Mouse (Mus musculus): ENCODE measurements around the gene Cmbl.

The Cmbl gene

DNA sequence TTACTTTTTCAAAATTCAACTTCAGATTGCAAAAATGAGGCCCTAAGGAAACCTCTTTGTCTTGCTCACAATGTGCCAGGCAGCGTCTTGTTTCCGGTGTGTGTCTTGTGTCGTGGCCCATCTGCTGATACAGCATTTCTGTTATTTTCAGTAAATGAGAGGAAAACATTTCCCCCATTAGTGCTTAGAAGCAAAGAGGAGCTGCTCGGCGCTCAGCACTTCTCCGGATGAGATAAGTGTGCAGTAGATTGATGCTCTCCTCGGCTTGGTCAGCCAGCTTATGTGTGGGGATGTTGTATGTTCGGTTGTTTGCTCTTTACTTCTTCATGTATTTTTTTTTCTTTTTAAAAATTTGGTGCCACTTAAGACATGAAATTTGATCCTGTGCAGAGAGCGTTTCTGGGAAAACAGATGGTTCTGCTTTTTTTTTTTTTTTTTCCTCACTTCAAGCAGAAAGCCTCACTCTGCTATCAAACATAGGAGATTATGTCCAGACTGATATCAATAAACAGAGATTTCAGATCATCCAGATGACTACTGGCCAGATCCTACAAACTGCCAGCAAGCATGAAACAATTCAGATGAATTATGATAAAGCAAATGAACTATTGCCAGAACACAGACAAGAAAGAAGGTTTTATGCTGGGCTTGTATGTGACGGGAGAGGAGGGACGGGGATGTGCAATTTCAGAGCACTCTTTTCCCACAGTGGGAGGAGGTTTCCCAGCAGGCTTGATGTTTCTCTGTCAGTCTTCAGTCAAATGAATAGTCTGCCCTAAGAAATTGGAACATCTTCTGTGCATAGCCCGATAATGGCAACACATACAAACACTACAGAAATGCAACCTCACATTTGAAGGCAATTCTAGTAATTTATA lies 62.3 kb downstream of the Cmbl start:
- DNase-seq: no peak

DNA sequence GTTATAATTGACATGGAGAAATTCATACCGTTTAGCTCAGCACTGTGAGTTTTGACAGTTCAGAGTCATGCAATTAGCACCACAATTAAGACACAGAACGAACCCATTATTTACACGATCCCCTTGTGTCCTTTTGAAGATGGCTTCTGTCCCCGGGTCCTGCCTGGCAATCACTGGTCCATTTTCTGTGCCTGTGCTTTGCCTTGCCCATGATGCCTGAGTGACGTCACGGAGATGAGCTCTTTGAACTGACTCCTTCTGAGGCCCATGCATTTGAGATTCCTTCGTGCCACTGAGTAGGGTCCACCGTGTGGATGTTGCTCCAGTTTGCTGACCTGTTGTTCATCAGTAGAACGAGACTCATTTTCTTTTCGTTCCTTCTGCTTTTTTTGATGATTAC lies 63.0 kb downstream of the Cmbl start:
- no peak for DNase-seq

DNA sequence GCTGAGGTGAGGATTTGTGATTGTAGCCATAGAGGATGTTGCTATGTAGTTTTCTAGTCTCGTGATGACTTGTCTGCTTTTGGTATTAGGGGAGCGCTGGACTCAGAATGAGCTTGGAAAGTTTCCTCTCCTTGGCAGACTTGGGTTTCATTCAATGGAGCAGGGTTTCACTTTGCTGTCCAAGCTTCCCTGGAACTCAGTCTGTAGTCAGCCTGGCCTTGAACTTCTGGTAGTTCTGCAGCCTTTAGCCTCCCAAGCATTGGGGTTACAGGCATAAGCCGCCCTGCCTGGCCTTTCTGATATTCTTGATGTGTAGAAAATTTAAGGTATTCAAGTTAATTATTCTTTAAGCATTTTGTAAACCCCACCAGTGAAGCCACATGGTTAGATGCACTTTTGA lies 64.4 kb downstream of the Cmbl start:
- no peak for DNase-seq

DNA sequence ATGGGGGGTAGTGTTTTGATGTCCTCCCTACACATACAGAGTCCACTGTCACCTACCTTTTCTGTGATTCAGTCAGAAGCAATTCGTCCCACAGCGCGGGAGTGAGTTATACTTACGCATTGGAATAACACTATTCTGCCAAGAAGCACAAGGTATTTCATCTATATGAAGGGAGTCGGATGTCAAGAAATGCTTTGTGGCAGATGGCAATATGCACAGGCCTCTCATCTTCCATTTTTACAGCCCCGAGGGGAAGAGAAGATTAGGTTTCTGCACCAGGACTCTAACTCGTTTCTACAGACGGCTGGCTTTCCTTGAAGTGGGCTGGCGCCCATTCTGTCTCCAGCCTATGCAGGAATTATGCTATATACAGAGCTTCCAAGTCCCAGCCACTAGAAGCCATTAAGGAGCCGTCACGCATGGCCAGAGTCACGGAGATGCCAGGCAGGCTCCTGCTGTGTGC lies 66.2 kb downstream of the Cmbl start:
- no peak for DNase-seq

DNA sequence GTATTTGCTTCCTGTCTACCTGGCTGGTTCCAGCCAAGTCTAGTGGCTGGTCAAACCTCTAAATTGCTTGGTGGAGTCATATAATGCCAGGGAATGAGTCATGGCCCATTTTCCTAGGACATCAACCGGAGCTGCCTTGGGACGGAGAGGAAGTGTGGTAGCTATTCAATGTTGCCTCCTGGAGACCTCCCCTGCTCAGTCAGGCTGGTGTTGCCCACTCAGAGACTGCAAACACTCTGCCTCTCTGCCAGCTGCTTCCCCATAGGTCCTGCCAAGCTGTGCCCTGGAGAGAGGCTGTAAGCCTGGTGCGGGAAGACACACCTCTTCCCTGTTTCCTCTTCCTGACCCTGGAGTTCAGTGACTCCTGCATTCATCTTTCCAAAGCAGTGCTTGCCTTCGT lies 67.3 kb downstream of the Cmbl start:
- DNase-seq: no peak

DNA sequence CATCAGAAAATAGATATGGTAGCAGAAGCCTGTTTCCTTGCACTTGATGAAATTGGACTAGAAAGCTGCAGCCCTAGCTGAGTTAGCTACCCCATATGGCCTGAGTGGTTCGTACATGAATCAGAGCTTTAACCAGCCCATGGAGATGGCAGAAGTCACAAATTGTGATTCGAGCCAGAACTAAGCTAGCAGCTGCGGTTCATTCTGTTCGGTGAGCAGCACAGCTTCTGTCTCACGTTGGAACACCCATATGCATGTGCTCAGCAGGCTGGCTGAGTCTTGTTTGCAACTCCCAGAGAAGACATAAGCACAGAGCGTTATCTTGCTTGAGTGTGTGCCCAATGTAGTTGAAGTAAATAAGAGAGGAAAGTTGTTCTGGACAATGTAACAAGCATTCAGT lies 69.4 kb downstream of the Cmbl start:
- DNase-seq: no peak

- no peak for DNase-seq
Observed at GRCm38 (mm10) chr15:31636091-31636595, 71.0 kb downstream of the Cmbl start.
